Mouse (Mus musculus) small intestine, adult 2 months (tissue): ENCODE measurements around the gene Cdk14. TPM values are rescaled to one million over a fixed set of nuclear protein-coding genes. Genes with fewer than 3 reads are reported as not detected.
A peak's percentile ranks its signal among the peaks of the same experiment; 100 is the strongest.

Source experiments
- H3K27ac ChIP-seq: fragments of 200-500 bp; 2 replicates; pipeline ENCODE4 v1.5.1; 2012; ENCODE audit warnings: low read depth, low read length, control low read depth, inconsistent platforms; ENCODE audit not compliant: insufficient read depth
- H3K27me3 ChIP-seq: fragments of 200-500 bp; 2 replicates; pipeline ENCODE4 v1.6.1; 2012; ENCODE audit warnings: mild to moderate bottlenecking, moderate library complexity, low read length, inconsistent platforms; ENCODE audit not compliant: control insufficient read depth, insufficient read depth
- H3K36me3 ChIP-seq: fragments of 200-500 bp; 2 replicates; pipeline ENCODE4 v1.6.1; 2012; ENCODE audit warnings: mild to moderate bottlenecking, low read length, control low read depth, inconsistent platforms; ENCODE audit not compliant: control insufficient read depth, insufficient read depth
- H3K4me1 ChIP-seq: fragments of 200-500 bp; 2 replicates; pipeline ENCODE4 v1.6.1; 2012; ENCODE audit warnings: low read length, inconsistent platforms, mixed read lengths; ENCODE audit not compliant: control insufficient read depth, insufficient read depth, insufficient read length
- H3K4me3 ChIP-seq: fragments of 200-500 bp; 2 replicates; pipeline ENCODE4 v1.5.1; 2012; ENCODE audit warnings: low read depth, mild to moderate bottlenecking, control low read depth, inconsistent platforms, low read length, moderate library complexity
- CTCF ChIP-seq: fragments of 200-500 bp; IDR thresholded peaks from 2 replicates; pipeline ENCODE4 v1.5.1; 2012; ENCODE audit warnings: low read depth, mild to moderate bottlenecking, control low read depth, inconsistent platforms, low read length, moderate library complexity, mixed read lengths; ENCODE audit not compliant: insufficient replicate concordance, insufficient read length; ENCODE audit errors: extremely low read depth
- POLR2A ChIP-seq: fragments of 200-500 bp; IDR thresholded peaks from 2 replicates; pipeline ENCODE4 v1.6.1; 2012; ENCODE audit warnings: low read depth, mild to moderate bottlenecking, control low read depth, inconsistent platforms, low read length, moderate library complexity
- WGBS: fragments of 180-500 bp; shearing (Covaris S2); methylation state at CpG from one replicate; pipeline ENCODE4 v1.1.7; 2018; 5-methylcytosine and 5-hydroxymethylcytosine counted together
- polyA plus RNA-seq: library from polyadenylated mRNA; depleted of rRNA; stranded (reverse); fragments of >200 nt; gene quantifications from 2 replicates; pipeline ENCODE4 v1.2.3, GENCODE M21; 2012

Gene Cdk14
- polyA plus RNA-seq, 1 experiment: 0.37 TPM

GRCm38 (mm10) chr5:4955392-4955791 lies 464.7 kb downstream of the Cdk14 start:
- WGBS: 67% methylated on average over 2 of the region's 2 CpGs
- TF ChIP-seq POLR2A: no peak
- no peak for TF ChIP-seq CTCF
- H3K4me1 ChIP-seq: no peaks in the 10 kb centered on the region
- H3K27ac ChIP-seq: no peak overlapping the region
- H3K36me3 ChIP-seq: no peaks in the 10 kb centered on the region
- H3K27me3 ChIP-seq: no peaks in the 10 kb centered on the region
- H3K4me3 ChIP-seq: no peak overlapping the region

DNA sequence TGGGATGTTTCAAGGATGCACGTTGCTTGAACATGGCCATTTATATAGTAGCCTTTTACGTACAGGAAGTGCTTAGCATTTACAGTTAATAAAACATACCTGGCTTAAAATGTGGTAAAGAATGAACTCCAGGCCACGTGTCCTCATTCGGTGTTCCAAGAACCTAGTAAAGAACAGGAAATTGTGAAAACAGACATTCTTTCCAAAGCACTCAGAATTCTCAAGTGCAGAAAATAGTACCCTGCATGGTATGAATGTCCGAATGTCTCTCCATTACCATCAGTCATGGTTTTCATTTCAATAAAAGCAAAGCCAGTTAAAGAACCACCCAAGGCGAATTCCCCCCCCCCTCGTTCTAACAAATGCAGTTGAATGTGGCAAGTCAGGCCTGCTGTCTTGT lies 470.7 kb downstream of the Cdk14 start:
- H3K27me3 ChIP-seq: no peaks in the 10 kb centered on the region
- no peak overlapping the region for H3K27ac ChIP-seq
- H3K4me3 ChIP-seq: no peak overlapping the region
- no peaks in the 10 kb centered on the region for H3K36me3 ChIP-seq
- no peak for TF ChIP-seq POLR2A
- TF ChIP-seq CTCF: no peak
- 75% methylated on average over 7 of the region's 7 CpGs for WGBS
- H3K4me1 ChIP-seq: no peaks in the 10 kb centered on the region

DNA sequence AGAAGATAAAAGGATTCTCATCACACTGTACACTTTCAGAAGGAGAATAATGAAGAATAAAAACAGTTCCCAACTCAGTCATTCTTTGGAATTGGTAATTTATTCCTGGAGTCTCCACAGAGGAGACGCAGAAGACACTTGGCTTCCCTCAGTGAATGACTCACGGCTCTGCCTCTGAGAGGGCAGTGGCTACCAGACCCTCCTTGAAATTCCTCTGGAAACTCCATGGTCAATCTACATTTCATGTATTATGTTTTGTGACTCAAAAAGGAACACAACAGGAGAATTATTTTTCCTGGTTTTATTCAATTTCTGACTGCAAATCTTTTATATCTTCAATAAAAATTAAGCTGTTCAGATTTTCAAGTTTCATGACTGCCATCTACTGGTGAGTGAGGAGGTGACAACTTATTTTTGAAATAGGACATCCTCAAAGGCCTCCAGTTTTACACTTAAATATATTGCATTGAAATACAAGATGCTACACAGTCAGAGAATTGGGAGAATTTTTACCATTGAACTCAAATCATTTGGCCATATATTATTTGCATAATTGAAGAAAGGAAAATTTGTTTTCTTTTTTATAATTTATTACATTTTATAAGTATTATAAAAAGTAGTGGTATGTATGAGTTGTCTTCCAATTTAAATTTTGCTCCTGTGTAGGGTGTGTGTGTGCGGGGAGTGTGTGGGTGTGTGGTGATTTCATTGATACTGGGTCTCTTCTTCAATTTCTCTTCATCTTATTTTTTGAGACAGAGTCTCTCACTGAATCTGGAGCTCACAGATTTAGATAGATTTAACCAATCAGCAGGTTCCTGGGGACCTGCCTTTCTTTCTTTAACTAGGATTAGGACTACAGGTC lies 471.8 kb downstream of the Cdk14 start:
- H3K4me3 ChIP-seq: no peak overlapping the region
- no peaks in the 10 kb centered on the region for H3K27me3 ChIP-seq
- no peak for TF ChIP-seq POLR2A
- TF ChIP-seq CTCF: peak; percentile 20; the same call in 1 of the 2 replicates
- H3K4me1 ChIP-seq: no peaks in the 10 kb centered on the region
- no peak overlapping the region for H3K27ac ChIP-seq
- WGBS: 63% methylated on average over 3 of the region's 3 CpGs
- H3K36me3 ChIP-seq: no peaks in the 10 kb centered on the region

DNA sequence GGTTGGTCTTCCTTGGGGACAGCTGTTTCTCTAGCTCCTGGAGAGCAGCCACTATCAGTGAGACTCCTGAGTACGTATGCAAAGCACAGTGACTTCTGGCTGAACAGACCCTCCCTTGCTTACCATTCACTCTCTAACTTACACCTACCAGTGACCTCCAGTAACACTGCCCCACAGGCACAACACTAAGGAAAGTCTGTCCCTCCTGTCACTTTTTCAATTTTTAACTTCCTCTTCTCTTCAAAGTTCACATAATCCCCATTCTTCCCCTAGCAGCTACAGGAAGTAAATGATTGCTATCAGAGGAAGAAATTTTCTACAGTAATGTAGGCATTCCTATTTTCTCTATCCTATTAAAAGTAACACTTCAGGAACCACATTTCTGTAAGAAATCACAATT lies 485.0 kb downstream of the Cdk14 start:
- no peak for TF ChIP-seq POLR2A
- TF ChIP-seq CTCF: no peak
- 52% methylated on average over 1 of the region's 1 CpGs for WGBS
- no peaks in the 10 kb centered on the region for H3K4me1 ChIP-seq
- H3K4me3 ChIP-seq: no peak overlapping the region
- no peak overlapping the region for H3K27ac ChIP-seq
- H3K27me3 ChIP-seq: no peaks in the 10 kb centered on the region
- H3K36me3 ChIP-seq: no peaks in the 10 kb centered on the region

- WGBS: 84% methylated on average over 6 of the region's 6 CpGs
- TF ChIP-seq POLR2A (no peak), CTCF (no peak)
Observed at GRCm38 (mm10) chr5:4934491-4934890, 485.6 kb downstream of the Cdk14 start.

GRCm38 (mm10) chr5:4931539-4932143 lies 488.5 kb downstream of the Cdk14 start:
- TF ChIP-seq POLR2A: no peak
- WGBS: 51% methylated on average over 8 of the region's 8 CpGs
- H3K4me3 ChIP-seq: no peak overlapping the region

More at GRCm38 (mm10) chr5:4934491-4934890, 485.6 kb downstream of the Cdk14 start:
- H3K27ac ChIP-seq: no peak overlapping the region
- H3K36me3 ChIP-seq: no peaks in the 10 kb centered on the region
- no peak overlapping the region for H3K4me3 ChIP-seq
- H3K4me1 ChIP-seq: no peaks in the 10 kb centered on the region
- H3K27me3 ChIP-seq: no peaks in the 10 kb centered on the region

DNA sequence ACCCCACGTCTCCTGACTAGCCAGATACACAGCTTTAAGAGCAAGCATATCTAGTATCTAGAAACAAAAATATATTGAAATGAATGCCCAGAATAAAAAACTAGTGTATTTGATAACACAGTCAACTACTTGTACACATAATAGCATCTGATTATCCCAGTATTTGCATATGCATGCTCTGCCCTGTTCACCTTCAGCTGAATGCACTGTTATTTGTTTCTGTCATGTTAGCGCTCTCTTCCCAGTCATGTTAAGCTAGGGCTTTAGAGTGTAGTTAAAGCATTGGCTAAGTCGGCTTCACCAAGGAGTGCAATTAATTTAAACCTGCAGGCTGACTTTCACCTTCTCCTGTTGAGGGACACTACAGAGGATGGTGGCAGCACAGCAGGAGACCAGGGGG lies 490.5 kb downstream of the Cdk14 start:
- Histone ChIP-seq H3K27me3 (no peaks in the 10 kb centered on the region), H3K36me3 (no peaks in the 10 kb centered on the region), H3K4me3 (no peak overlapping the region), H3K27ac (no peak overlapping the region), H3K4me1 (no peaks in the 10 kb centered on the region)
- WGBS: 80% methylated on average over 3 of the region's 3 CpGs
- TF ChIP-seq POLR2A: no peak
- no peak for TF ChIP-seq CTCF

More at GRCm38 (mm10) chr5:4931539-4932143, 488.5 kb downstream of the Cdk14 start:
- Histone ChIP-seq H3K27me3 (no peaks in the 10 kb centered on the region), H3K36me3 (no peaks in the 10 kb centered on the region), H3K27ac (no peak overlapping the region), H3K4me1 (no peaks in the 10 kb centered on the region)
